Mouse (Mus musculus) testis, adult 2 months (tissue): ENCODE measurements around the gene Gramd4. TPM values are rescaled to one million over a fixed set of nuclear protein-coding genes. Genes with fewer than 3 reads are reported as not detected.
"Not testable (repeated sequence)": the region's sequence is repeated elsewhere in the genome, so short reads cannot be mapped to it uniquely, and the experiment has no call there.

ENCODE experiments used
- H3K27ac ChIP-seq: fragments of 200-500 bp; 2 replicates; pipeline ENCODE4 v1.5.1; 2012; ENCODE audit warnings: low read depth, low read length; ENCODE audit not compliant: control insufficient read depth, insufficient read depth
- H3K27me3 ChIP-seq: fragments of 200-500 bp; 2 replicates; pipeline ENCODE4 v1.6.1; 2012; ENCODE audit warnings: mild to moderate bottlenecking, low read length, moderate library complexity; ENCODE audit not compliant: control insufficient read depth, insufficient read depth
- H3K36me3 ChIP-seq: fragments of 200-500 bp; 2 replicates; pipeline ENCODE4 v1.6.1; 2012; ENCODE audit warnings: mild to moderate bottlenecking, low read length; ENCODE audit not compliant: control insufficient read depth, insufficient read depth
- H3K4me1 ChIP-seq: fragments of 200-500 bp; 2 replicates; pipeline ENCODE4 v1.6.1; 2012; ENCODE audit warnings: low read length; ENCODE audit not compliant: control insufficient read depth, insufficient read depth
- H3K4me3 ChIP-seq: fragments of 200-500 bp; 2 replicates; pipeline ENCODE4 v1.5.1; 2012; ENCODE audit warnings: low read depth, mild to moderate bottlenecking, low read length, moderate library complexity, mixed read lengths; ENCODE audit not compliant: control insufficient read depth
- CTCF ChIP-seq: fragments of 200-500 bp; IDR thresholded peaks from 2 replicates; pipeline ENCODE4 v1.5.1; 2012; ENCODE audit warnings: low read depth, mild to moderate bottlenecking, inconsistent platforms, low read length, moderate library complexity; ENCODE audit not compliant: control insufficient read depth, insufficient read depth, insufficient replicate concordance
- POLR2A ChIP-seq: fragments of 200-500 bp; IDR thresholded peaks from 2 replicates; pipeline ENCODE4 v1.6.1; 2012; ENCODE audit warnings: low read depth, mild to moderate bottlenecking, inconsistent platforms, low read length, moderate library complexity; ENCODE audit not compliant: control insufficient read depth
- polyA plus RNA-seq: library from polyadenylated mRNA; depleted of rRNA; stranded (reverse); fragments of >200 nt; gene quantifications from 2 replicates; pipeline ENCODE4 v1.2.3, GENCODE M21; 2012

The Gramd4 gene
- polyA plus RNA-seq, 1 experiment = 1.6 TPM

DNA sequence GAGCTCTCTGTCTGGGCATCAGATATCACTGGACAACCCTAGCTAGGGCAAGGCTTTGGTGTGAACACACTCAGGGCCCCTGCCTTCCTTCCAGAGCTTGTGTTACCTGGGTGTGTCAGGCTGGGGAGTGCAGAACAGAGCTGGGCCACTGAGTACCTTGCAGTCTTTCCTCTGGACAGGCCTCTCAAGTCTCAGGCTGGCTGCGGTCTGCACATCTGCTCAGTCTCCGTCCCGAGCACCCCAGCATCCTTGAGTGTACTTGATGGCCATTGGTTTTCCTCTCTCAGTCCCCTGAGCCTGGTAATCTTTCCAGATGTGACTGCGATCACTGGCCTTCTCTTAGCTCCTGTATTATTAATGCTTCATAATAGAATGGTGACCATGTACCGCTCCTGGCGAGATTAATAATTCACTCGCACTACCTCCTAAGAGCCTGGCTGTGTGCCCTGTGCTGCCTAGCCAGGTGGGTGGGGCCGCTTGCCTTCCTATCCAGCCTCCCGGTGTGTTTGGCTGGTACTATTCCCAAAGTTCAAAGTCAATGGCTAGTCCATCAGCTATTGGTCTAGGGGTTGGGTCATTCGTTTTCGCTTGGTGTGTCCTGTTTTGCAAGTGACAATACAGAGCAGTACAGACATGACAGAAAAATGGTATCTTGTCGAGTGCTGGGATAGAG lies 34.6 kb downstream of the Gramd4 start:
- peaks cover 2% of the 10 kb centered on the region; the same call in 1 of the 2 replicates for H3K4me1 ChIP-seq
- H3K27ac ChIP-seq = no peak overlapping the region
- H3K4me3 ChIP-seq = no peak overlapping the region
- no peaks in the 10 kb centered on the region for H3K36me3 ChIP-seq
- no peaks in the 10 kb centered on the region for H3K27me3 ChIP-seq
- TF ChIP-seq CTCF (no peak), POLR2A (no peak)

- H3K4me3 ChIP-seq = no peak overlapping the region
- no peaks in the 10 kb centered on the region for H3K27me3 ChIP-seq
- no peak for TF ChIP-seq POLR2A
- TF ChIP-seq CTCF = no peak
- no peak overlapping the region for H3K27ac ChIP-seq
- no peaks in the 10 kb centered on the region for H3K36me3 ChIP-seq
- H3K4me1 ChIP-seq = peaks cover 2% of the 10 kb centered on the region; the same call in 1 of the 2 replicates
Observed at GRCm38 (mm10) chr15:86093236-86093635, 35.7 kb downstream of the Gramd4 start.

DNA sequence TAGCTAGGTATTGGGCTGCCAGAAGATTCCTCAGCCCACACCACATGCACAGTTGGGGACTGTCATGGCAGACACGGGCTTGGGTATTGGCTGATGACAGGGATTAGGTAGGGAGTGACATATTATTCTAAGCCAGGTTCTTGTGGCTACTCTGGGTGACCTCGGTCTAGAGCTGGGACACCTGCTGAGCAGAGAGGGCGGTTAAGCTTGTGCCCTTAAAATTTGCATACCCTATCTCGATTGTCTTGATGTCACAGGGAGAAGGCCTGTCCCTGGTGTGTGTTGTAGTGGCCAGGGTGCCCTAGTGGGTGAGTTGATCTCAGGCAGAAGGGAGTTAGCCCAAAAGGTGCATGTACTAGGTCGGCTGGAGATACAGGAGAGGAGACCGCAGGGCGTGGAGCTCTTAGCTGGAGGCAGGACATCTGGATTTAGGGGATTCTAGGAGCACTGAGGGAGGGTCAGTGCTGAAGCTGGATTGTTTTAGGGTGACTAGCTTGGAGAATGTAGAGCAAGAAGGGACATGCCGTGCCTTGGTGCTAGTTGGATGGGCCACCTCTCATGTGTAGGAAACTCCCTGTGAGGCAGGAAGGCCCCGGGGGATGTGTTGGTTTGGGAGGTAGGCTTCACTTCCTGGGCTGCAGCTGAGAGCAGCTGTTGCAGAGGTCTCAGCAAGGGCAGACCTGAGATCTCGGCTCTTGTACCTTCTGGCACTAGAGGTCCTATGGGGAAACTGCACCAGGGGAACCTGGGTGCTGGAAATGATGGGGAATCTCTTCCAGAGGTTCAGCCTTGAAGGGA lies 37.0 kb downstream of the Gramd4 start:
- TF ChIP-seq CTCF (no peak), POLR2A (no peak)
- no peak overlapping the region for H3K27ac ChIP-seq
- H3K4me3 ChIP-seq = no peak overlapping the region
- H3K27me3 ChIP-seq = no peaks in the 10 kb centered on the region
- H3K4me1 ChIP-seq = peaks cover 2% of the 10 kb centered on the region; the same call in 1 of the 2 replicates
- no peaks in the 10 kb centered on the region for H3K36me3 ChIP-seq

DNA sequence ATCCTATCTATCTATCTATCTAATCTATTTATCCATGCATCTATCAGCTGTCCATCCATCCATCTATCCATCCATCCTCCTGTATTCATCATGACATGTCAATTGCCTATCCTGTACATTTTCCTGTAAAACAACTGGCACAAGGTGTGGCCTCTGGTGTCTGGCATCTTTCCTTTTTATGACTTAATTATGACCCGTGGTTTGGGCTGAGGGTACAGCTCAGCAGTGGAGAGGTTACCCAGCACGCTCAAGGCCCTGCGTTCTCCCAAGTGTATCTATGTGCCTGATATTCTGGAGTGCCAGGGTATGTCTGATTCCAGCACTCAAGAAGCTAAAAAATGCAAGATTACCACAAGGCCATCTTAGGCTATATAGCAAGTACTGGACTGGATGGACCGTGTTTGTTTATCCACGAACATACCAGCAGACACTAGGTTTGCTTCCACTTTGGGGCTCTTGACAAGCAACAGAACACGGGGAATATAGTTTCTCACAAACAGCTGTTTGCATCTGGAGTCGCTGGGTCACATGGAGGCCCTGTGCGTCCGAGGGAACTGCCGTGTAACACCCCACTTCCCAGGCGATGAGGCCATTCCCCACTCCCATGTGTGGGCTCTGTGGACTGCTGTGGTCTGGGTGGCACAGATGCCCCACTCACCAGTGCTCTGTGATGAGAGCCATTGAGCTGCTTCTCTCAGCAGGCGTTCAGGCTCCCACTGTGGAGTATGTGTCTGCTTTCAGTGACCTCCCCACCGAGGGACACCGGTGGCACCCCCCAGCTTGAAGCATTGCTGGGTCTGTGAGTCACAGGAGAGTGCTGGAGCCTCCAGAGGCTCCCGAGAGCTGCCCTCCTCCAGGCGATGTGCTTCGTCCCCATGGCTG lies 38.5 kb downstream of the Gramd4 start:
- no peaks in the 10 kb centered on the region for H3K27me3 ChIP-seq
- H3K4me1 ChIP-seq = no peaks in the 10 kb centered on the region
- no peak overlapping the region for H3K27ac ChIP-seq
- TF ChIP-seq CTCF (no peak), POLR2A (no peak)
- no peak overlapping the region for H3K4me3 ChIP-seq
- no peaks in the 10 kb centered on the region for H3K36me3 ChIP-seq

- H3K27ac ChIP-seq = not testable (repeated sequence)
Observed at GRCm38 (mm10) chr15:86096604-86097020, 39.1 kb downstream of the Gramd4 start.

DNA sequence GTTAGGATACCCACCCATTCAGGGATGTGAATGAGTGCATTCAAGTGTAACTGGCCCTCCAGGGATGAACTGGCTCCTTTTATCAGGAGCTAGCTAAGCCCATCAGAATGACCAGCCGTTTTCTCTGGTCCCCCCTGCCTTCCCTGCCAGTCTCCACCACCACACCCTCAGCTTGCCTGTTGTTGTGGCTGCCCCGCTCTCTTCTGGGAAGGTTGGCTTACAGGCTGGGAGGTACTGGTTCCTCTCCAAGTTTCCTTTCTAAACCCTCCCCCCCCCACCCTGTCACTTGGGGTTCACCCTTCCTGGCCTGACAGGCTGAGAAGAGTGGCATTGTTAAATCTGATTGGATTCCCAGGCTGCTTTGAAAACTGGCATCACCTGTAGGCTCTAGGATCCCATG lies 40.4 kb downstream of the Gramd4 start:
- no peaks in the 10 kb centered on the region for H3K27me3 ChIP-seq
- H3K36me3 ChIP-seq = no peaks in the 10 kb centered on the region
- H3K4me1 ChIP-seq = no peaks in the 10 kb centered on the region
- no peak for TF ChIP-seq POLR2A
- TF ChIP-seq CTCF = no peak
- no peak overlapping the region for H3K4me3 ChIP-seq
- H3K27ac ChIP-seq = no peak overlapping the region

More at GRCm38 (mm10) chr15:86096604-86097020, 39.1 kb downstream of the Gramd4 start:
- not testable (repeated sequence) for H3K27me3 ChIP-seq, H3K4me1 ChIP-seq, H3K4me3 ChIP-seq, H3K36me3 ChIP-seq

DNA sequence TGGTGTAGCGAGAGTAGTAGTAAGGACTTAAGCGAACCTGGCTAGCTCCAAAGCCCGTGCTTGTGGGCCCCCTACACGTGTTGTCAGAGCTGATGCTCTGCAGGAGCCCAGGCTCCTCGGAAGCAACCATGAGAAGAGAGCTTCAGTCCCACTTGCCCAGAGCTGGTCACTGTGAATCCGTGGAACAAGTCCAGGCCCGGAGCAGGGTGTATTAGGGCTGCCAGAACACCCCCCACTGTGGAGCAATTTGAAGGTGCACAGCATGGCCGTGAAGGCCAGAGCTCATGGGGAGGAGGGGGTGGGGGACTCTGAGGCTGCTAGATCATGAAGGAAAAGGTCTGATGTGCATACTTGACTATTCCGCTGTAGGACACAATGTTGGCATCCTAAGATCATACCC lies 44.1 kb downstream of the Gramd4 start:
- Histone ChIP-seq H3K4me3 (no peak overlapping the region), H3K36me3 (no peaks in the 10 kb centered on the region), H3K27ac (no peak overlapping the region), H3K4me1 (no peaks in the 10 kb centered on the region), H3K27me3 (no peaks in the 10 kb centered on the region)
- TF ChIP-seq POLR2A = no peak
